Mouse (Mus musculus) kidney, adult 11 months (tissue): Measurements from ENCODE around the gene Tubg1.
A peak's percentile ranks its signal among the peaks of the same experiment; 100 is the strongest.
"Not testable (repeated sequence)": the region's sequence is repeated elsewhere in the genome, so short reads cannot be mapped to it uniquely, and the experiment has no call there.

ENCODE experiments used
- DNase-seq: peaks from one replicate; pipeline ENCODE4 v3.0.0; 2022

The Tubg1 gene

GRCm38 (mm10) chr11:101142215-101142967 lies 22.7 kb downstream of the Tubg1 start:
- no peak for DNase-seq

- DNase-seq, result no peak
Observed at GRCm38 (mm10) chr11:101143338-101144225, 23.8 kb downstream of the Tubg1 start.

GRCm38 (mm10) chr11:101146377-101146776 lies 26.6 kb downstream of the Tubg1 start:
- no peak for DNase-seq

- no peak for DNase-seq
Observed at GRCm38 (mm10) chr11:101148751-101149150, 29.0 kb downstream of the Tubg1 start.

GRCm38 (mm10) chr11:101149178-101150105 lies 29.7 kb downstream of the Tubg1 start:
- DNase-seq, result no peak

- no peak for DNase-seq
Observed at GRCm38 (mm10) chr11:101151063-101151462, 31.3 kb downstream of the Tubg1 start.

GRCm38 (mm10) chr11:101152825-101153224 lies 33.1 kb downstream of the Tubg1 start:
- no peak for DNase-seq

GRCm38 (mm10) chr11:101154648-101155047 lies 34.9 kb downstream of the Tubg1 start:
- DNase-seq, result no peak

GRCm38 (mm10) chr11:101155151-101155550 lies 35.4 kb downstream of the Tubg1 start:
- no peak for DNase-seq

GRCm38 (mm10) chr11:101155728-101156371 lies 36.1 kb downstream of the Tubg1 start, which contains the start of gene Tubg2:
Gene Tubg2, plus strand, starts transcription at chr11:101155907.
- DNase-seq, result no peak

- DNase-seq, result not testable (repeated sequence)
Observed at GRCm38 (mm10) chr11:101160151-101160550, 40.4 kb downstream of the Tubg1 start.

- not testable (repeated sequence) for DNase-seq
Observed at GRCm38 (mm10) chr11:101160981-101161505, 41.3 kb downstream of the Tubg1 start.

- no peak for DNase-seq
Observed at GRCm38 (mm10) chr11:101161551-101161950, 41.8 kb downstream of the Tubg1 start.

- DNase-seq, result no peak
Observed at GRCm38 (mm10) chr11:101162301-101162700, 42.6 kb downstream of the Tubg1 start.

- DNase-seq, result peak; percentile 78
Observed at GRCm38 (mm10) chr11:101162772-101163171, 43.0 kb downstream of the Tubg1 start.

- DNase-seq, result peak; percentile 63
Observed at GRCm38 (mm10) chr11:101163476-101164350, 44.0 kb downstream of the Tubg1 start.

- no peak for DNase-seq
Observed at GRCm38 (mm10) chr11:101164351-101164665, 44.6 kb downstream of the Tubg1 start.

- no peak for DNase-seq
Observed at GRCm38 (mm10) chr11:101164677-101165580, 45.2 kb downstream of the Tubg1 start.

GRCm38 (mm10) chr11:101166357-101166756 lies 46.6 kb downstream of the Tubg1 start:
- no peak for DNase-seq
